Mouse (Mus musculus) kidney, postnatal 25 days (tissue): Measurements from ENCODE around the gene Ccnf.

Experiments used
- DNase-seq, 2 experiments: peaks; one replicate each; pipeline ENCODE4 v3.0.0; 2021; ENCODE audit warnings: mixed read lengths in 2 of 2

Gene Ccnf

GRCm38 (mm10) chr17:24199741-24200140 is 51.5 kb downstream of the Ccnf start:
- peak in 1 of 2 experiments; percentile 59 for DNase-seq

- DNase-seq = no peak
Measured at GRCm38 (mm10) chr17:24199252-24199651, 52.0 kb downstream of the Ccnf start.

DNA sequence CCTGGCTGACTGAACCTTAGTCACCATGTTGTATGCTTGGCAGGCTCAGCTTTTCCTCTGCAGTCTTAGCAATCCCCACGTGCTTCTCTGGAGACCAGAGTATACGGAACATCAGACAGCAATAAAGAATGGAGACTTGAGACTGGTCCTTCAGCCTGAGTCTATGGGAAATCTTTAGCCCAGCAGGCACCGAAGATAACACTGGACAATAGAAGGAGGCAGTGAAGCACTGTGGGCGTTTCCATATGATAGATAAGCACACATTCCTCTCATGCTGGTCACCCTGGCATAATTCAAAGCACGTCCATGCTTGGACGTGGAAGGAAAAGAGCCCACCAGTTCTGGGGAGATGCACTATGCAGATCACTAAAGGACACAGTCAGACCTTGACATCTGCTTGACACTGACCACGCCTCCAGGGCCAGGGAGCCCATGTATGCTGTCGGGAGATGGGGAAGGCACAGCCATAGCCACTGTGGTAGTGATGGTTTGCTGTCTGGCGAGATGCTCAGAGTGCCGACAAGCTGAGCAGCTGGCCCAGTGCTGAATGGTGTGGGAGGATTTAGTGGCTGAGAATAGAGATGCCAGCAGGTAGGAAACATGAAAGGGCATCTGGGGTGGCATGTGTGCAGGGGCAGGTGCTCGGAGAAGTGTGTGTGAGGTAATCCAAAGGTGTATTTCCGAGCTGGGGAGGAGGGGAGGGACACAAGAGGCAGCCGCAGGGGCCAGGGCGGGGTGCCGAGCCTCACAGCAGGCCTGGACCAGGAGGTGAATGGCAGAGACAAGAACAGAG is 54.1 kb downstream of the Ccnf start:
- DNase-seq = no peak

DNA sequence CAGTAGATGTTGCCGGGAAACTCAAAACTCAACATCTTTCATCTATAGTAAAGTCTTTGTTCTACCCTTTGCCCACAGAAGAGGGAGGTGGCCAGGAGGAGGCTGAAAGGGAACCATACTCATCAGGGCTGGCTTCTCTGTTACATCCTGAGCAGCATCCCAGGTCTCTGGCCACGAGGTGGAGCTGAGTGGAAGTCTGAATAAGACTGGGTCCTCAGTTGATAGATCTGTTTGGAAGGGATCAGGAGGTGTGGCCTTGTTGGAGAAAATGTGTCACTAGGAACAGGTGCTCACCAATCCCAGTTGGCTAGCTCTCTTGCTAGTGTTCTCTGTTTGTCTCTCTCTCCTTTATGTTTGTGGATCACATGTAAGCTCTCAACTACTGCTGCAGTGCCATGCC is 55.9 kb downstream of the Ccnf start:
- DNase-seq = no peak

GRCm38 (mm10) chr17:24193769-24194168 is 57.5 kb downstream of the Ccnf start:
- DNase-seq = no peak

DNA sequence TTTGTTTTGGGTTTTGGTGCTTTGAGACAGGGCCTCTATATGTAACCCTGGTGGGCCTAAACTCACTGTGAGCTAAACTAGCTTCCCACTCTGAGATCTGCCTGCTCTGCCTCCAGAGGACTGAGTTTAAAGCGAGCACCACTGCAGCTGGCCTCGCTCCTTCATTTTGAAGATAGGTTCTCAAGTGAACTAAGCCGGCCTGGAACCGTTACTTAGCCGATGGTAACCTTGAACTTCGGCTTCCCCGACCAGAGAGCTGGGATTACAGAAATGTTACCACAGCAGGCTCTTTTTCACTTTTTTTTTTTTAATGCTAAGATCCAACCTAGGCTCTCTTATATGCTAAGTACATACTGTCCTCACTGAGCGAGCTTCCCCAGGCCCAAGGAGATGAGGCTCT is 58.0 kb downstream of the Ccnf start:
- DNase-seq = no peak

DNA sequence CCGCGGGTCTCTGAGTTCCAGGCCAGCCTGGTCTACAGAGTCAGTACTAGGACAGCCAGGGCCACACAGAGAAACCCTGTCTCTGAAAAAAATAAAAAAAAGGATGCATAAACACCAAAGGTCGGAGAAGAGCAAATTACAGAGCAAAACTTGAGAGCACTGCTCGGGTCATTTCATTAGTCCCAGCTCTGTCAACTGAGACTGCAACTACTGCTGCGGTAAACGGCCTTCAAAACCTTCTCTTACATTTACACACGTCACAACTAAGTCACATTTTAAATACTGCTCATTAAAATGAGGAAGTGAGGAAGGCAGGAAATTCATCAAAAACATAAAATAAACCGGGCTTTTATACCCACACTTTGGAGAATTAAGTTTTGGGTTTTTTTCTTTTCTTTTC is 58.4 kb downstream of the Ccnf start:
- DNase-seq = no peak

- DNase-seq = no peak
Measured at GRCm38 (mm10) chr17:24191481-24191880, 59.8 kb downstream of the Ccnf start.

DNA sequence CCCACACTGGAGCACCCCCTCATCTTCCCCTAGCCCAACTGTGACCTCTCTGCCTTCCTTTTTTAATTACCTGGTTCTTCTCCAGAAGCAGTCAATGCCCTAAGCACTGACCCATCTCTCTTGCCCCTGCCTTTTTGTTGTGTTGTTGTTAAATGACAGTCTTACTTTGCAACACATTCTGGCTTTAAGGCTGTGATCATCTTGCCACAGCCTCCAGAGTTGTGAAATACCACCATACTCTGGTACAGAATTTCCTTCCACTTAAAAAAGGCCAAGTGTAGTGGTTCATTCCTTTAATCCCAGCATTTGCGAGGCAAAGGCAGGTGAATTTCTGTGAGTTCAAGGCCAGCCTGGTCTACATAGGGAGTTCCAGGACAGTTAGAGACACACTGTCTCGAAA is 60.4 kb downstream of the Ccnf start:
- DNase-seq = no peak

GRCm38 (mm10) chr17:24174259-24174658 is 77.0 kb downstream of the Ccnf start:
- no peak for DNase-seq

DNA sequence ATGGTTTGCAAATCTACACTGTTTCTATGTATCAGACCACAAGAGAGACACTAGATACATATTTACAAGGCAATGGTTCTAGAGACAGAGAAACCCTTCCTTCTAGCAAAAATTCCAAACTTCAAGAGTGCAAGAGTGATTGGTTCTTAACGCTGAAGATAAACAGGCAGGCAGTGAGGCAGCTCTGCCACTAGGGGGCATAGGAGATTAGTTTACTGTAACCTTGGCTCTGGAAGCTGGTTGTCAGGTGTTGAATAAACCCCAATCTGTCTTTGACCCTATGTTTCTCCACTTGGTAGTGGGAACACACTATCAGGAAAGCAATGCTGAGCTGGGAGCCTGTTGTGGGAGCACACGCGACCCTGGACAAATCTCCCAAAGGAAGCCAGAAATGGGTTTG is 77.9 kb downstream of the Ccnf start:
- peak; percentile 68 to 82 for DNase-seq
